Mouse (Mus musculus): ENCODE data around the gene Cox20. TPM values are rescaled to one million over a fixed set of nuclear protein-coding genes. Genes with fewer than 3 reads are reported as not detected.
"Not testable (repeated sequence)": the region's sequence is repeated elsewhere in the genome, so short reads cannot be mapped to it uniquely, and the experiment has no call there.

The Cox20 gene
- 110 and 131 TPM in 2 replicates for polyA plus RNA-seq (2015; fragmentation: Nextera tagmentation; extraction: Ambion mirVana)

DNA sequence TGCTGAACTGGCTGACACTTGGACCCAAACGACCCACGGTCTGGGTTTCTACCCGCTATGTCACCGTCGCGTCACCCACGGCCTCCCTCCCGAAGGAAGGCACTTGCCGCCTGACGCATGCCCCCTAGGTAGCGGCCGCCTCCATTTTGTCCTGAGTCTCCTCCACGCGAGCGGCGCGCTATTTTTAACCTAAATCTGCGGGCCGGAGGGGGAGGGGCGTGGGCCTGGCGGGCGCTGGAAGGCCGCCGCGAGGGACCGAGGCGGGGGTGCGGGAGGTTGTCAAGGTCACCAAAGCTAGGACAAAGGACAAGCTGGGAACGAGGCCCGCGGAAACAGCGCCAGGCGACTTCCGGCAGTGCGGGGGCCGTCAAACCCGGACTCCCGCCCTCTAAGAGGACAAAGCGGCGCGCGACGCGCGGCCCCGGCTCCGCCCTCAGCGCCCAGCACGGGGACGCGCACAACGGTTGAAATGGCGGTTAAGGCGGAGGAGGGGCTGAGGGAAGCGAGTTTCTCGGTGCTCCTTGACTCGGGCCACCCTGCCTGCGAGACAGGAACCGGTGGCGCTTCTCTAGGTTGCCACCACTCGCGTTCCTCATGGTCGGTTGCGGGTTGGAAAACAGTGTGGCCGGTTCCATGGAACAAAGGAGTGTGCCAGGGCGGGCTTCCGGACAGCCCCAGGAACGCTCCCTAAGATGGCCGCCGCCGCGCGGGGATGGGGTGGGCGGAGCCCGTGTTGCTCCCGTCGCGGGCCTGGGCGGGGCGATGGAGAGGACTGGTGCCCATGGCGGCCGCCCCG is at the start of gene Cox20:
Gene Cox20, plus strand, starts transcription at position 742 of the 796 bp plus-strand sequence.
- Histone ChIP-seq H3K4me1 (replicated peaks) (peaks cover 33% of the 10 kb centered on the region), H3K27me3 (no peaks in the 10 kb centered on the region), H3K36me3 (peaks cover 22% of the 10 kb centered on the region), H3K9ac (peak within 1 kb of the TSS; percentile 75), H3K4me2 (peak within 1 kb of the TSS; percentile 64), H3K27ac (replicated peaks) (peak within 1 kb of the TSS; percentile 100), H3K4me3 (peak within 1 kb of the TSS; percentile 50), H3K9me3 (no peaks in the 10 kb centered on the region)
- WGBS = under 1% methylated on average over 83 of the region's 83 CpGs
- ATAC-seq (ENCODE audit: low FRiP score, low read depth) = peak; percentile 96

- H3K4me1 ChIP-seq (replicated peaks) = peaks cover 2% of the 10 kb centered on the region; the same call in 1 of the 2 replicates
- H3K9me3 ChIP-seq = no peaks in the 10 kb centered on the region
- no peaks in the 10 kb centered on the region for H3K27me3 ChIP-seq
- no peaks in the 10 kb centered on the region for H3K36me3 ChIP-seq
- H3K27ac ChIP-seq (replicated peaks) = no peak overlapping the region
- no peak overlapping the region for H3K4me3 ChIP-seq
- no peak for ATAC-seq (ENCODE audit: low FRiP score, low read depth)
- H3K4me2 ChIP-seq = no peak overlapping the region
- WGBS = 54% methylated on average over 6 of the region's 6 CpGs
- no peak overlapping the region for H3K9ac ChIP-seq
Measured at GRCm38 (mm10) chr1:178270635-178271034, 48.3 kb upstream of the Cox20 start.

GRCm38 (mm10) chr1:178275174-178275730 is 43.7 kb upstream of the Cox20 start:
- H3K27me3 ChIP-seq = no peaks in the 10 kb centered on the region
- H3K36me3 ChIP-seq = no peaks in the 10 kb centered on the region
- WGBS = 48% methylated on average over 9 of the region's 9 CpGs
- H3K4me2 ChIP-seq = peak overlapping the region; percentile 84
- H3K4me3 ChIP-seq = peak overlapping the region; percentile 77
- no peak for ATAC-seq (ENCODE audit: low FRiP score, low read depth)
- peak overlapping the region; percentile 90 for H3K9ac ChIP-seq
- peak overlapping the region; percentile 94; the same call in 1 of the 2 replicates for H3K27ac ChIP-seq (replicated peaks)
- H3K9me3 ChIP-seq = no peaks in the 10 kb centered on the region
- peaks cover 9% of the 10 kb centered on the region for H3K4me1 ChIP-seq (replicated peaks)

DNA sequence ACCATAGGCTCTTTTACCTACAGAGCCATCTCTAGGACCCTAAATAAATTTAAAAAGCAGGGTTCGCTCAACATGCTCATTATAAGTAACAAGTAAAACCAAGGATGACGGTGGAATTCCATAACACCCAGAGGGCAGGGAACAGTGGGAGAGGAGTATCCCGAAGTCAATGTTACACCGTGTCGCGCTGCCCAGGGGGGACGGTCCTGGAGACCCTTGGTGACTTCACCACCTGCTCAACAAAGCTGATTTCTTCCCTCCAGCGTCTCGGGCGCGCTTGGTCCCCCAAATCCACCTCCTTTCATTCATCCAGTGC is 43.2 kb upstream of the Cox20 start:
- no peaks in the 10 kb centered on the region for H3K27me3 ChIP-seq
- ATAC-seq (ENCODE audit: low FRiP score, low read depth) = peak; percentile 47
- H3K4me1 ChIP-seq (replicated peaks) = peaks cover 9% of the 10 kb centered on the region
- 7% methylated on average over 11 of the region's 11 CpGs for WGBS
- H3K27ac ChIP-seq (replicated peaks) = peak overlapping the region; percentile 94
- peak overlapping the region; percentile 77 for H3K4me3 ChIP-seq
- H3K9ac ChIP-seq = peak overlapping the region; percentile 90
- no peaks in the 10 kb centered on the region for H3K36me3 ChIP-seq
- peak overlapping the region; percentile 84 for H3K4me2 ChIP-seq
- H3K9me3 ChIP-seq = no peaks in the 10 kb centered on the region

GRCm38 (mm10) chr1:178276054-178276911 is 42.6 kb upstream of the Cox20 start:
- Histone ChIP-seq H3K9me3 (no peaks in the 10 kb centered on the region), H3K4me2 (peak overlapping the region; percentile 84), H3K4me1 (replicated peaks) (peaks cover 9% of the 10 kb centered on the region), H3K4me3 (peak overlapping the region; percentile 77), H3K27ac (replicated peaks) (peak overlapping the region; percentile 94), H3K36me3 (no peaks in the 10 kb centered on the region), H3K9ac (peak overlapping the region; percentile 90), H3K27me3 (no peaks in the 10 kb centered on the region)
- ATAC-seq (ENCODE audit: low FRiP score, low read depth) = peak; percentile 95
- WGBS = under 1% methylated on average over 64 of the region's 87 CpGs

- not testable (repeated sequence) for H3K36me3 ChIP-seq; H3K27ac ChIP-seq (replicated peaks); H3K4me1 ChIP-seq (replicated peaks); H3K27me3 ChIP-seq; H3K9me3 ChIP-seq; ATAC-seq (ENCODE audit: low FRiP score, low read depth); H3K9ac ChIP-seq; H3K4me3 ChIP-seq; H3K4me2 ChIP-seq
- 91% methylated on average over 3 of the region's 3 CpGs for WGBS
Measured at GRCm38 (mm10) chr1:178283314-178283713, 35.6 kb upstream of the Cox20 start.

DNA sequence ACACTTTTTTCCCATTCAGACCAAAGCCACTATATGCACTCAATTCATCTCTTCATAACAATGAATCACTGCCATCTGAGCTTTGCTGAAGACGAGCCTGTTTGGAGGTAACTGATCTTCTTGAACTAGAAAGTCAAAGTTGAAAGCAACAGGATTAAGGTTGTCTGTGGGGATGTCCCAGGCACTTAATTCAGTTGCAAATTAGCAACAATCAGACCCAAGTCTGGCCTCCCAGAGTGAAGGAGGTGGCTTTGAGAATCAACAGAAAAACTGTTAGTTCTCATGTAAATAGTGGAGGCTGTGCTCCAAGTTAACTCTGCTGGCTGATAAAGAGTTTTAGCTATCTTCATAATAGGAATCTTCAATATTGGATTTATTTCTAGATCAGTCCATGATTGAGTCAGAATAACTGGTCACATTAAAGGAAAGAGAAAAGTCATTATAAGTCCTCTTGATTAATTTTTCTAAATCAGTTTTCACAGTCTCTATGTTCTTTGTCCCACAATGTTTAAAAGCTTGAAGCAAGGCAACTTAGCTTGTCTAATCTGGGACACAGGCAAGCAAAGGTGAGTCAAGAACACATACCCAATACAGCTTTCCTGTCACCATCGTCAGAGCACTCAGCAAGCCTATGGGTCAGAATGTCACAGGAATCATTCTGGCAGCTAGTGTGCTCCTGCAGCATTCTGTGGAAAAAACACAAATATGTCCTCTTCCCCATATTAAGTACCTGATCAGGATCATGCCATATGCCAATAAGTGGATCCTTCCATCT is 34.8 kb upstream of the Cox20 start:
- no peaks in the 10 kb centered on the region for H3K4me1 ChIP-seq (replicated peaks)
- H3K4me3 ChIP-seq = no peak overlapping the region
- no peak for ATAC-seq (ENCODE audit: low FRiP score, low read depth)
- no peaks in the 10 kb centered on the region for H3K9me3 ChIP-seq
- no peak overlapping the region for H3K4me2 ChIP-seq
- WGBS = 59% methylated on average over 2 of the region's 2 CpGs
- no peak overlapping the region for H3K27ac ChIP-seq (replicated peaks)
- no peaks in the 10 kb centered on the region for H3K27me3 ChIP-seq
- no peak overlapping the region for H3K9ac ChIP-seq
- H3K36me3 ChIP-seq = no peaks in the 10 kb centered on the region

- H3K36me3 ChIP-seq = no peaks in the 10 kb centered on the region
- no peak overlapping the region for H3K9ac ChIP-seq
- 74% methylated on average over 8 of the region's 8 CpGs for WGBS
- H3K4me3 ChIP-seq = no peak overlapping the region
- H3K4me1 ChIP-seq (replicated peaks) = no peaks in the 10 kb centered on the region
- no peak overlapping the region for H3K4me2 ChIP-seq
- no peaks in the 10 kb centered on the region for H3K27me3 ChIP-seq
- H3K27ac ChIP-seq (replicated peaks) = no peak overlapping the region
- ATAC-seq (ENCODE audit: low FRiP score, low read depth) = no peak
- H3K9me3 ChIP-seq = no peaks in the 10 kb centered on the region
Measured at GRCm38 (mm10) chr1:178287601-178288176, 31.2 kb upstream of the Cox20 start.

DNA sequence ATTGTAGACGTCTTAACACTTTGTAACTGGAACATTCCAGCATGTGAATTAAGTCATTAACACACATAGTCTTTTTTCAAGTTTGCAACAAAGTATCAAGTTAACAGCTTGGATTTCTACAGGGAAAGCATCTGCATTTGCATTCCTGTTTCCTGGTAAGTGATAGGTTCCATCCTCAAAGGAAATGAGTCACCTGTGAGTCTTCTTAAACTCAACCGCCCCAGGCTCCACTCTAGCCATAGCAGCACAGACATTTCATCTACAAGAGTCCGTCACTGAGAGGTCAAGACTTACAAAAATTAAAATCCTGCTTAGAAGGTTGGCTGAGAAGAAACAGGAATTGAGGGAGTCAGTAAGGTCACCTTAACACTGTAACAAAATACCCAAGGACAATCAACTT is 27.2 kb upstream of the Cox20 start:
- no peak overlapping the region for H3K4me2 ChIP-seq
- H3K27me3 ChIP-seq = no peaks in the 10 kb centered on the region
- no peak overlapping the region for H3K27ac ChIP-seq (replicated peaks)
- no peak for ATAC-seq (ENCODE audit: low FRiP score, low read depth)
- H3K4me3 ChIP-seq = no peak overlapping the region
- H3K4me1 ChIP-seq (replicated peaks) = no peaks in the 10 kb centered on the region
- 88% methylated on average over 3 of the region's 3 CpGs for WGBS
- no peaks in the 10 kb centered on the region for H3K36me3 ChIP-seq
- no peaks in the 10 kb centered on the region for H3K9me3 ChIP-seq
- H3K9ac ChIP-seq = no peak overlapping the region

DNA sequence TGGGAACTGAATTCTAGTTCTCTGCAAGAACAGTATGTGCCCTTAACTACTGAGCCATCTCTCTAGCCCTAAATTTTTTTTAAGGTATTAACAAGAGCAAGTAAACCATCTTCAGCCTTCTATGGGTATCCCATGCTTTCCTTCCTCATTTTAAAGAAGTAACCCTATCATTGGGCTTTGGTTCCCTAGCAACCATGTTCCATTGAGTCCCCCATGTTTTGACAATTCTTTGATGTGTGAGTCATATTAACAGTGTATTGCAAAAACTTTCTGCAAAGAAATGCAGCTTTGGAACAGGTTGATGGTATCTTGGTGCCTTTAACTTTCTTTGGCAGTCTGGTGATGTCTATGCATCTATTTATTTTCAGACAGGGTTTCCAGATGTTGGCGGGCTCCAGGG is 24.9 kb upstream of the Cox20 start:
- Histone ChIP-seq H3K4me3 (no peak overlapping the region), H3K27me3 (no peaks in the 10 kb centered on the region), H3K4me1 (replicated peaks) (no peaks in the 10 kb centered on the region), H3K4me2 (no peak overlapping the region), H3K9ac (no peak overlapping the region), H3K9me3 (no peaks in the 10 kb centered on the region), H3K36me3 (no peaks in the 10 kb centered on the region), H3K27ac (replicated peaks) (no peak overlapping the region)
- no peak for ATAC-seq (ENCODE audit: low FRiP score, low read depth)
- WGBS = 100% methylated on average over 1 of the region's 1 CpGs

DNA sequence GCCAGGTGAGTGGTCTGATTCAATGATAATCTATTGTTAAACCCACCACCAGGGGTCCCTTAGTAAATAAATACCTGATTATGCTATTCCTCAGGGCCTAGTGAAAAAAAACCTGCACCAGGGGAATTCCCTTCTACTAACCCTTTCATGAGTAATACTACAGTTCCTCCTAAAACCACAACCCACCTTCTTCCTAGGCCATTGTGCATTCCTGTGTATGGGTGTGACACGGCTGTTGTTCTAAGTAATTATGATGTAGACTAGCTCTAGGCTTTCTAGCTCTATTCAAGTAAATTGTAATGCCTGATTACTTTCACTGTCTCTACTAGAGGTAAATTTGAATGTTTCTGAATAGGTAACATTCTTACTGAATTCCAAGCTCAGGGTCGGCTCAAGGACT is 17.7 kb upstream of the Cox20 start:
- not testable (repeated sequence) for H3K9me3 ChIP-seq; ATAC-seq (ENCODE audit: low FRiP score, low read depth)

More for the DNA sequence above, 17.7 kb upstream of the Cox20 start:
- not testable (repeated sequence) for H3K27me3 ChIP-seq; H3K36me3 ChIP-seq; H3K9ac ChIP-seq; H3K4me1 ChIP-seq (replicated peaks); H3K4me3 ChIP-seq; H3K4me2 ChIP-seq; H3K27ac ChIP-seq (replicated peaks)
- 94% methylated on average over 2 of the region's 2 CpGs for WGBS
